Mouse (Mus musculus): ENCODE measurements around the gene Cd2. TPM values are rescaled to one million over a fixed set of nuclear protein-coding genes. Genes with fewer than 3 reads are reported as not detected.

Cd2 gene
- total RNA-seq, 2 experiments from 2014 or later = not detected

DNA sequence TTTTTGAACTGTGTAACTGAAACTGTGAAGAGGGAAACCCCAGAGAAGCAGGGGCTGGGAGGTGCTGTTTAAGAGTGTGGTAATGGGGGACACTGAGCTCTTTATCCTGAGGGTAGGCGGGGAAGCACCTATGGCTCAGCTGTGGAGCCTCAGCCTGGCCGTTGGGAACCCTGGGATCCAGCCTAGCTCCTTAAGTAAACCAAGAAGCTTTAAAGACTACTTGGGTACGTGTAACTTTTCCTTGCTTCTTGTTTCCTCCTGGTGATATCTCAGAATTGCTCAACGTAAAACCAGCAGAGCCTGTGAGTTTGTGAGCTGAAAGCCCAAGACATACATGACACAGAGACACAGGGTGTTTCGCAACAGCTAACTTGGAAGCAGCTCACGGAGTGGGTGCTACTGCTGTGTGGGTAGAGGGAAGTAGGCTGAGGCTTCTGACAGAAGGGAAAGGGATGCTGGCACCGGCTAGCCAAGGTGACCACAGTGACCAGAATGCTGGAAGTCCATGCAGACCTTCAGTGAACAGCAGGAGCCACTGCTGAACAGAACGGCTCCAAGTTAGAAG, 5.9 kb upstream of the Cd2 start:
- DNase-seq (ENCODE audit: low spot score in 2 of 2) = no peak

DNA sequence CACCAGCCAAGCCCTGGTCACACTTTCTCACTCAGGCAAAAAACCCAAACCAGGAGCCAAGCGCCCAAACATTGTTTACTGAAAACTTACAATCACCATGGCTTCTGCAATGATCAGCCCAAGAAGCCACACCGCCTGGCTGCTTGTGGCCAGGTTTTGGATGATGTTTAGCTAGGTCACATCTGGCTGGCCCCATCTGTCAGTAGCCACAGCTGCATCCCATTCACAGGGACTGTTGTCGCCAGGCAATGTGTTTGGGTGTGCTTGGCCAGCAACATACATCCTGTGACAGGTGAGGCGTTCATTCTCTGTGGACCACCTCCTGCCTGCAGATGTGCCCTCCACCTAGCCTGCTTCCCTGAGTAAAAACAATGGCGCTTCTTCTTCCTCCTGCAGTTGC, 4.9 kb upstream of the Cd2 start:
- no peak for DNase-seq (ENCODE audit: low spot score in 2 of 2)

- DNase-seq (ENCODE audit: low spot score in 2 of 2) = no peak
These were observed 3.1 kb upstream of the Cd2 start for GRCm38 (mm10) chr3:101290587-101291520.

GRCm38 (mm10) chr3:101290036-101290435, 2.3 kb upstream of the Cd2 start:
- no peak for DNase-seq (ENCODE audit: low spot score in 2 of 2)

- no peak for DNase-seq (ENCODE audit: low spot score in 2 of 2)
These were observed 1.7 kb upstream of the Cd2 start for GRCm38 (mm10) chr3:101289406-101289805.

GRCm38 (mm10) chr3:101286336-101287325, 1.1 kb downstream of the Cd2 start:
- no peak for DNase-seq (ENCODE audit: low spot score in 2 of 2)

DNA sequence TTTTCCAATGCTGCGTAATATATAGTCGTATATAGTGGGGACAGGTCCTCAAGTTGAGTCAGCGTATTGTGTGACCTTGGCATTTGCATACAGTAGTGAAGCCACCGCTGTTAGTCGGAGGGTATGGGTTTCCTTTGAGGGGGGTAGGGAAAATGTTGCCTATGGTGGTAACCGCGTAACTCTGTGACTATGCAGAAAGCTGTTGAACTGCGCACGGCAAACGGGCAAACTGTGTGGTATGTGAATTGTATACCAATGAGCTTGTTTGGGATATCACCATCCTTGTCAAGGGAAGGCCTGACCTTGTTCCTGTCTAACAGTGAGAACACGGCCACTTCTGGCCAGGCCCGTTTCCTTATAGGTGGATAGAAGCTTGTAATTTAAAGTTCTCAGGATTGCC, 1.9 kb downstream of the Cd2 start:
- no peak for DNase-seq (ENCODE audit: low spot score in 2 of 2)

- DNase-seq (ENCODE audit: low spot score in 2 of 2) = no peak
These were observed 2.6 kb downstream of the Cd2 start for GRCm38 (mm10) chr3:101285021-101285615.

DNA sequence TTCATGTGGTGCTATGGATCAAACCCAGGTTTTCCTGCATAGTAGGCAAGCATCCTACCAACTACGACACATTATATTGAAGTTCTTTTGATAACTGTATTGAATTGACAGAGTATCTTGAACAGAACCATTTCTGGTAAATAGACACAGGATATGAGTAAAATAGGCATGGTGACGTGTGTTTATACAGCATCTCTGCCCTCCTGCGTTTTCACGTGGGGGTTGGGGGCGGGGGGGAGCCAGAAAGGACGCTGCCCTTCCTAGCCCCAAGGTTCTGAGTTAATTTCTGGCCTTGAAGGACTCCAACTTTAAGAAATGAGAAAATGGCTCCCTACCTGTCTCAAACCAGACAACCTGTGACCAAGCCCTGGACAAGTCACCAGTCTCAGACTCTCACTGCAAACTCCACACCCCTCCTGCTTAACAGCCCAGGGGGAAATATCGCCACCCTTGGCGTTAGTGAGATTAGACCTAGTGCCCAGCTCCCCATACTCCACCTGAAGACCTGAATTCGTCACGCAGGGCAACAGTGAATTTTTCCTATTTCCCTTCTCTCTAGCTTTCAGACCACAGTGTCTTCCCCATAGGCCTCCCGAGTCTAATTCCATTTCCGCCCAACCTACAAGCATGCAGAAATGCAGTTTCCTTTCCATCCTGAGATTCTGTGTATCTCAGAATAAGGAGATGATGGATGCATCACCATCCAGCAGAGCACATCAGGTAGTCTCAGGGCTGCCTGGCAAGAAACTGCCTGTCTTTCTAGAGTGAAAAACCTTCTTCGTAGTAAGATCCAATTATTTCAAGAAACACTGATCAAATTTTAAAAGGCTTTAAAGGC, 3.7 kb downstream of the Cd2 start:
- no peak for DNase-seq (ENCODE audit: low spot score in 2 of 2)

DNA sequence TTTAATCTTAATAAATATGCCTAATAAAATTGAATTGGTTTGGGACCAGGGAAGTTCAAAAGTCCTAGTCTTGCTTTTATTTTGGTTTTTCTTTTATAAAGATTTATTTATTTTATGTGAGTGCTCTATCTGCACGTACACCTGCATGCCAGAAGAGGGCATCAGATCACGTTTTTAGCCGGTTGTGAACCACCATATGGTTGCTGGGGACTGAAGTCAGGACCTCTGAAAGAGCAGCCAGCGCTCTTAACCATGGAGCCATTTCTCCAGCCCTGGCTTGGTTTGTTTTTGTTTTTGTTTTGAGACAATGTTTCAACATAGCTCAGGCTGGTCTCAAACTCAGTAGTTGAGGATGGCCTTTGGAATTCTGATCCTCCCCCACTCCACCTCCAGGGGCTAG, 4.3 kb downstream of the Cd2 start:
- no peak for DNase-seq (ENCODE audit: low spot score in 2 of 2)

DNA sequence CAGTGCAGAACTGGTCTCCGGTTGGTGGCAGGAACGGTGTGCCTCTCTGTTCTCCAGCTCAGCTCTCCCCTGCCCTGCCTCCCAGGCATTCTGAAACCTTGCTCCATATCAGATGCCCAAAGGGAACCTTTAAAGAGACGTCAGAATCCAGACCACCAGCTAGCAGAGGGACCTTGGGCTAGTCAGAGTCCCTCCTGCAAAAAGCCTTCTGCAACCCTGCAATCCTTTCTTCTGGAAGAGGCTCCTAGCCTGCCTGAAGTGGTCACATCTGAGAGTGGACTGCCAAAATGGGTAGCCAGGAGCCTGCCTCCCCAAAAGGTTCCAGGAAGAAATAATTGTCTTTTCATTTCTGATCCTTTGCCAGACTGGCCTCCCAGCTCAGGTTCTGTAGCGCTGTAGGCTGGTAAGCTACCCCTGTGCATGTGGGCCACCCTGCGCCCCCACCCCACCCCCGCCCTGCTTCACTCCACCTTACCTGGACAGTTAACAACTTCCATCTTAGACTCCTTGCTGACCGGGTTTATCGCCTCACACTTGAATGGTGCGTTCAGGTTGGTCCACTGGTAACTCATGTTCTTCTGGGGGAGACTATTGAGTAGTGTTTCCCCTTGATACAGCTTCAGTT, 5.1 kb downstream of the Cd2 start:
- DNase-seq (ENCODE audit: low spot score in 2 of 2) = no peak

DNA sequence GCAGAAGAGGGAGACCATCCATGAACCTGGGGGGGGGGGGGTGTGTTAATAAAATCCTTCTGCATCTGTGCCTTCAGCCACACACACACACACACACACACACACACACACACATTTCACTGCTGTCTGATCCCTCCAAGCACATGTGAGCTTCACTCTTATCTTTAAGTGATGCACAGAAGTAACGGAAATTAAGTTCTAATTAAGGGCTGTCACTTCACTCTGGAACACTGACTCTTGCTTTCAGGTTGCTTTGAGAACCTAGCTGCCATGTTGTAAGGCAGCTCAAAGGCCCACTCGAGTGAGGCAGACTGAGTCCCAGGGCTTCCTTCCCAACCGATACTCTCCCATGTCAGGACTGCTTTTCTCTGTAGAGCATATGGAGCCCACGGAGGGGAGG, 5.9 kb downstream of the Cd2 start:
- no peak for DNase-seq (ENCODE audit: low spot score in 2 of 2)

DNA sequence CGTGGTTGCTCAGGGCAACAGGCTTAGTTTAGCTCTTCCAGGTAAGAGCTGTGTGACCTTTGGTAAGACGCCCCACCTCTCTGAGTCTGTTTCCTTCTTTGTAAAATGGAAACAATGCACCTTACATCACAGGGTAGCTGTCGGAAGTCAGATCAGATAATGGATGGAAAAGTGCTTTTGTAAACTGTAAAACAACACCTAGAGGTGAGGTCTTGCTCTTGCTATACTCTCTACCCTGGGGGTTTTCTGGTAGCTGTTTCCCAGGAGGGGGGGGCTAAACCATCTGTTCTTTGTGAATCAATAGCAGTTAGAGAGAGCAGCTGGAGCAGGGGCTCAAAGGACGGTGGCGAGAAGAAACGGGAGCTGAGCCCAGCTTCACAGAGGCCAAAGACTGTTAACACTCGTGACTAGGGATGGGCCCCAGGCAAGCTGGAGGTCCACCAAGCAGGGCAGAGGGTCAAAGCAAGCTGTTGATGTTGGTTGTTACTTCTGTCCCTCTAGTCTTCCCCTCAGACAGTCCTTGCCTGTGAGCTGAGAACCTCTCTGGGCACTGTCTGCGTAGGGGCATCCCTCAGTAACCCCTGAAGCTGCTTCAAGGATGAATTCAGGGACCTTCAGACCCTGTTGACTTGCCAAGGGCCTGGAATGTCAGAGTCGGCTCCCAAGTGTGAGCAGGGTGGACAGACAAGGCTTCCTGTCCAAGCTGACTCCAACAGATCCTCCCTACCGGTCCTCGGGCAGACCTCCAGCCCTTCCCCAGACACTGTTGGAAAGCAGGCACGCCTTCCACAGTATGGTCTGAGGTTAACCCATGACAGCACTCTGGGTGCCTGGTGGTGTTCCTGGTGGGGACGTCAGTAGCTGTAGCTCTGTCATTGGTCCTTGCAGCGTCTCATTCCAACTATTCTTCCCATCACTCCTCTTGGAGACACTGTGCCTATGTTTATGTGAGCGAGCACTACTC, 7.1 kb downstream of the Cd2 start:
- DNase-seq (ENCODE audit: low spot score in 2 of 2) = no peak

DNA sequence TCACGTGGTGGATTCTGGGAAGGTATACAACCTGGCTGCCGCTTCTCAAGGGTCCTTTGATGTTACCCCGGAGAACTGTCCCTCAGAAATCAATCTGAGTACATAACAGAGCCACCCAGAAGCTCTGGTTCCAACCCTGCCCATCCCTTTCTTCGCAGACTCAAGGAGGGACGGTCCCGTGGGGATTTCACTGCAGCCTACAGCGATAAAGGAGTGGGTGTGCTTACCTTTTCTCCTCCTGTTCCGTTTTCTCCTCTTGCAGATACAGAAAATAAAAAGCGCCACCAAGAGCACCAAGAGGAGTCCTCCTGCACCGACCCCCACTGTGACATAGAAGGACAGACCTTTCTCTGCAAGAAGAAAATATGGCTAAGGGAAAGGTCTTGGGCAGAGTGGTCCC, 8.2 kb downstream of the Cd2 start:
- no peak for DNase-seq (ENCODE audit: low spot score in 2 of 2)

DNA sequence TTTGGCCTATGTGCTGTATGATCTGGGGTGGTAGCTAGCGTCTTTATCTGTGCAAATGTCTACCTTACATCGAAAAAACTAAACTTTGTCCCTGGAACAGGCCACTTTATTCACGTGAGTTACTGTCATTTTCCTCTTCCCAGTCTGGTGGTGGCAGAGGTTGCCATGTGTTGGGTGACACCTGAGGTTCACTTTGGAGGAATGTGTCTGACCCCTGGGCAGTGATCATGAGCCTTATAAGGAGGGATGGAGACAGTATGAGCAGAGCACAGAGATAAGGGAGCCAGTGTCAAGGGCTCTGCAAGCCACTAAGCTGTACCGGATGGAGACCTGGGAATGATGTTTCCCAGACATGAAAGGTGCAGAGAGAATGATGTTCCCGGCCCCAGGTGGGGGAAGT, 9.3 kb downstream of the Cd2 start:
- no peak for DNase-seq (ENCODE audit: low spot score in 2 of 2)

- DNase-seq (ENCODE audit: low spot score in 2 of 2) = no peak
These were observed 9.9 kb downstream of the Cd2 start for GRCm38 (mm10) chr3:101277830-101278229.

DNA sequence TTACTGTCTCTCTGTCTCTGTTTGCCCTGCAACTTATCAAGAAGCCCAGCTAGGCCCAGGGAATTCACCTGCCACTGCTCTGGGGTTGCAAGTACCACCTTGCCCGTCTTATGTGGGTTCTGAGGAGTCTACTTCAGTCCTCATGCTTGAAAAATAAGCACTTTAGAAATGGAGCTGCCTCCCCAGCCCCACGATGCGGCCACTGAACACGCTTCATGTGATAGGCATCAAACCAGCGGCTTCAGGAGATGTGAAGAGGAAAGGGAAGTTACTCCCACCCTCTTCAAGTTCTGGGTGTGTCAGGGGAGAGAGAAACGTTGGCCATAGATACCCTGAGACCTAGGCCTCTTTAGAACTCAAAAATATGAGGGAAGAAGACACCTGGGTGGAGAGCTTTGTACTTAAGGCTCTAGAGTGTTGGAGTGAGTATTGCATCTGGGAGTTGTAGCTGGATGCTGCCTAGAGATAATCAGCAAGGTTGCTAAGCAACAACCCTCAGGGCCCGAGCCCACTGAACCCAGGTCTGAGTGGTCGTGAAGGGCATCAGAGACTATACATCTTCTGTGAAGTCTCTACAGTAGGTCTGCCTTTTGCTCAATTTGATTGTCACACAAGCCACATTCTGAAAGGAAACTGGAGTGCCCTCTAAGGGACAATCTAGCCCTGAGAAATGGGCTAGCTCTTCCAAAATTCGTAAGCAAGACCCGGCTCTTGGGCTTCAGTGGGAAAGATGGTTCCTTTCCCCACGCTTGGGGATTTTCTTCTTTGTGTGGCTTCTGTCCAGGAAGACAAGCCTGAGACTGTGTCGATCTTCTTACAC, 11.0 kb downstream of the Cd2 start:
- DNase-seq (ENCODE audit: low spot score in 2 of 2) = no peak
